Mouse (Mus musculus): ENCODE data around the gene Pcyox1. TPM values are rescaled to one million over a fixed set of nuclear protein-coding genes. Genes with fewer than 3 reads are reported as not detected.
A peak's percentile ranks its signal among the peaks of the same experiment; 100 is the strongest.

The Pcyox1 gene
- 100 to 1,000 TPM; 151 to 257 (median 207) TPM for total RNA-seq (2022)

GRCm38 (mm10) chr6:86396581-86397256 lies at the start of gene Pcyox1:
Pcyox1 (minus strand) TSS chr6:86397154.
- peak; percentile 85 for DNase-seq

GRCm38 (mm10) chr6:86445551-86445950 lies 48.6 kb upstream of the Pcyox1 start:
- no peak for DNase-seq

- no peak for DNase-seq
Measured at GRCm38 (mm10) chr6:86441571-86441970, 44.6 kb upstream of the Pcyox1 start.

- no peak for DNase-seq
Measured at GRCm38 (mm10) chr6:86439531-86439930, 42.6 kb upstream of the Pcyox1 start.

GRCm38 (mm10) chr6:86439119-86439496 lies 42.2 kb upstream of the Pcyox1 start:
- DNase-seq = no peak

GRCm38 (mm10) chr6:86438272-86439118 lies 41.5 kb upstream of the Pcyox1 start, which contains the start of gene C87436:
C87436 (plus strand) TSS chr6:86438374.
- DNase-seq = peak; percentile 93

GRCm38 (mm10) chr6:86437711-86438110 lies 40.8 kb upstream of the Pcyox1 start:
- DNase-seq = peak; percentile 44

- no peak for DNase-seq
Measured at GRCm38 (mm10) chr6:86433696-86434095, 36.7 kb upstream of the Pcyox1 start.

GRCm38 (mm10) chr6:86431531-86431930 lies 34.6 kb upstream of the Pcyox1 start:
- no peak for DNase-seq

- DNase-seq = no peak
Measured at GRCm38 (mm10) chr6:86426358-86426757, 29.4 kb upstream of the Pcyox1 start, which contains the start of gene Gm44790. Gm44790 (plus strand) TSS chr6:86426658.

- DNase-seq = no peak
Measured at GRCm38 (mm10) chr6:86420491-86420890, 23.5 kb upstream of the Pcyox1 start.

GRCm38 (mm10) chr6:86419239-86419638 lies 22.3 kb upstream of the Pcyox1 start:
- no peak for DNase-seq

GRCm38 (mm10) chr6:86418711-86419110 lies 21.8 kb upstream of the Pcyox1 start:
- DNase-seq = no peak

GRCm38 (mm10) chr6:86406306-86406705 lies 9.4 kb upstream of the Pcyox1 start:
- no peak for DNase-seq

GRCm38 (mm10) chr6:86404996-86405395 lies 8.0 kb upstream of the Pcyox1 start:
- DNase-seq = no peak

GRCm38 (mm10) chr6:86404100-86404861 lies 7.3 kb upstream of the Pcyox1 start, which contains the start of gene Tia1:
Tia1 (plus strand) TSS chr6:86404219.
- DNase-seq = peak; percentile 97

GRCm38 (mm10) chr6:86403728-86404099 lies 6.8 kb upstream of the Pcyox1 start:
- DNase-seq = no peak

- no peak for DNase-seq
Measured at GRCm38 (mm10) chr6:86402681-86403607, 6.0 kb upstream of the Pcyox1 start.

- peak; percentile 74 for DNase-seq
Measured at GRCm38 (mm10) chr6:86400972-86401371, 4.0 kb upstream of the Pcyox1 start.

- DNase-seq = no peak
Measured at GRCm38 (mm10) chr6:86399995-86400394, 3.0 kb upstream of the Pcyox1 start.

GRCm38 (mm10) chr6:86398986-86399385 lies 2.0 kb upstream of the Pcyox1 start:
- no peak for DNase-seq

Data from adrenal gland, adult 8-10 months (tissue).